Mouse (Mus musculus): ENCODE results near the gene Dnaic1.
A peak's percentile ranks its signal among the peaks of the same experiment; 100 is the strongest.

GRCm38 (mm10) chr4:41645488-41645887 lies 75.9 kb downstream of the Dnaic1 start:
- no peak for TF ChIP-seq POLR2A (IDR thresholded peaks at IDR 0.05; ENCODE audit: control insufficient read depth, low read depth, low read length)
- peak; percentile 43; the same call in 1 of the 2 replicates for TF ChIP-seq CTCF (IDR thresholded peaks at IDR 0.05; ENCODE audit: control insufficient read depth, insufficient read depth, insufficient replicate concordance, low read depth, low read length)

Data from testis, adult 2 months (tissue).